Mouse (Mus musculus) midbrain, embryonic 14.5 days (tissue): ENCODE data around the gene Sim2. TPM values are rescaled to one million over a fixed set of nuclear protein-coding genes. Genes with fewer than 3 reads are reported as not detected.

ENCODE experiments used
- ATAC-seq: fragments of 200-750 bp; cut with Nextera tagmentation; 2 replicates; pipeline ENCODE4 v1.8.0; 2017; ENCODE audit warnings: moderate number of reproducible peaks, moderate library complexity; ENCODE audit not compliant: low FRiP score, low TSS enrichment
- DNase-seq: peaks from one replicate; pipeline ENCODE4 v3.0.0-alpha.2; 2015
- H3K27ac ChIP-seq: fragments of 300-500 bp; sonication (generic); replicated peaks from 2 replicates; pipeline ENCODE4 v1.5.1; 2014; ENCODE audit warnings: mild to moderate bottlenecking, low read depth, low read length, moderate library complexity
- H3K27me3 ChIP-seq: fragments of 300-500 bp; sonication (generic); 2 replicates; pipeline ENCODE4 v1.6.1; 2014; ENCODE audit warnings: low read length, control low read depth, mixed read lengths; ENCODE audit not compliant: control insufficient read depth, insufficient read depth
- H3K36me3 ChIP-seq: fragments of 300-500 bp; sonication (generic); 2 replicates; pipeline ENCODE4 v1.6.1; 2014; ENCODE audit warnings: low read length, control low read depth; ENCODE audit not compliant: control insufficient read depth, insufficient read depth
- H3K4me1 ChIP-seq: fragments of 300-500 bp; sonication (generic); 2 replicates; pipeline ENCODE4 v1.6.1; 2014; ENCODE audit warnings: mild to moderate bottlenecking, antibody characterized with exemption, low read length, control low read depth; ENCODE audit not compliant: control insufficient read depth, insufficient read depth
- H3K4me2 ChIP-seq: fragments of 300-500 bp; sonication (generic); 2 replicates; pipeline ENCODE4 v1.6.1; 2014; ENCODE audit warnings: mild to moderate bottlenecking, low read length, moderate library complexity
- H3K4me3 ChIP-seq: fragments of 300-500 bp; sonication (generic); replicated peaks from 2 replicates; pipeline ENCODE4 v1.5.1; 2014; ENCODE audit warnings: low read depth, low read length
- H3K9ac ChIP-seq: fragments of 300-500 bp; sonication (generic); replicated peaks from 2 replicates; pipeline ENCODE4 v1.6.1; 2014; ENCODE audit warnings: mild to moderate bottlenecking, low read length, moderate library complexity
- H3K9me3 ChIP-seq: fragments of 300-500 bp; sonication (generic); 2 replicates; pipeline ENCODE4 v1.6.1; 2016; ENCODE audit warnings: low read length, control low read depth, mixed read lengths; ENCODE audit not compliant: control insufficient read depth
- WGBS: fragments of 180-500 bp; shearing (Covaris S2); extraction: QIAGEN DNeasy Blood & Tissue Kit; methylation state at CpG from one replicate; pipeline ENCODE4 v1.1.7; 2014; 5-methylcytosine and 5-hydroxymethylcytosine counted together
- polyA plus RNA-seq: library from polyadenylated mRNA; unstranded; fragments of >200 nt; fragmentation: Nextera tagmentation; extraction: Ambion mirVana; gene quantifications from 2 replicates; pipeline ENCODE4 v1.2.1, GENCODE M21; 2014

Sim2 gene
- polyA plus RNA-seq, 1 experiment from 2014 or later = not detected

- no peak for DNase-seq
- WGBS = 91% methylated on average over 3 of the region's 3 CpGs
- no peaks in the 10 kb centered on the region for H3K36me3 ChIP-seq
- H3K27me3 ChIP-seq = no peaks in the 10 kb centered on the region; the same call in 1 of the 2 replicates
- no peak overlapping the region for H3K4me2 ChIP-seq
- H3K27ac ChIP-seq = no peak overlapping the region
- no peak overlapping the region for H3K4me3 ChIP-seq
- no peaks in the 10 kb centered on the region for H3K9me3 ChIP-seq
- H3K9ac ChIP-seq = no peak overlapping the region
- ATAC-seq = no peak
- no peaks in the 10 kb centered on the region for H3K4me1 ChIP-seq
Measured at GRCm38 (mm10) chr16:94050368-94050767, 34.4 kb upstream of the Sim2 start.

DNA sequence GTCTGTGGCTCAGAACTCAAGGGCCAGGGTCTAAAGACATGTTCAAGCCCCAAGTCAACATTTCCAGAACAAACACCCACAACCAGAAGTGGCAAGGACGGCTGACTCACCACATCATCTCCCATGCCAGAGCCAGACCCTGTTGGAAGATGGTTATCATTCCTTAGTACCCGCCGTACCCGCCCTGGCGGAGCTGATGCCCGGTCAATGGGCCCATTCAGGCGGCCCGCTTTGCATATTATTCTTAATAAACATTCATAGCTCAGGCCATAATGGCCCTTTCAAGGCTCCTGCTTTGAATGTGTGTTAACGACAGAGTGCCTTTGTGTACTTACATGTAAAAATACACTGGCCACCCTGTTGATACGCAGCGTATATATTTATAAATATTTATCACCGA is 29.6 kb upstream of the Sim2 start:
- H3K4me2 ChIP-seq = no peak overlapping the region
- WGBS = 69% methylated on average over 12 of the region's 12 CpGs
- no peak overlapping the region for H3K9ac ChIP-seq
- DNase-seq (no peak), ATAC-seq (no peak)
- H3K4me1 ChIP-seq = 0 out of 2 replicates have a peak, but pooled peaks cover 4% of the 10 kb centered on the region
- no peaks in the 10 kb centered on the region; the same call in 1 of the 2 replicates for H3K27me3 ChIP-seq
- no peak overlapping the region for H3K4me3 ChIP-seq
- H3K36me3 ChIP-seq = no peaks in the 10 kb centered on the region
- H3K27ac ChIP-seq = no peak overlapping the region
- H3K9me3 ChIP-seq = no peaks in the 10 kb centered on the region

GRCm38 (mm10) chr16:94055576-94055975 is 29.2 kb upstream of the Sim2 start:
- DNase-seq = no peak
- no peak for ATAC-seq
- WGBS = 35% methylated on average over 8 of the region's 8 CpGs

GRCm38 (mm10) chr16:94059820-94060219 is 24.9 kb upstream of the Sim2 start:
- H3K4me2 ChIP-seq = no peak overlapping the region
- H3K9me3 ChIP-seq = no peaks in the 10 kb centered on the region
- WGBS = 78% methylated on average over 9 of the region's 9 CpGs
- H3K9ac ChIP-seq = no peak overlapping the region
- no peak overlapping the region for H3K27ac ChIP-seq
- H3K27me3 ChIP-seq = no peaks in the 10 kb centered on the region; the same call in 1 of the 2 replicates
- H3K36me3 ChIP-seq = no peaks in the 10 kb centered on the region
- DNase-seq = no peak
- 0 out of 2 replicates have a peak, but pooled peaks cover 4% of the 10 kb centered on the region for H3K4me1 ChIP-seq
- no peak overlapping the region for H3K4me3 ChIP-seq
- ATAC-seq = no peak

More at GRCm38 (mm10) chr16:94055576-94055975, 29.2 kb upstream of the Sim2 start:
- Histone ChIP-seq H3K4me1 (0 out of 2 replicates have a peak, but pooled peaks cover 4% of the 10 kb centered on the region), H3K9me3 (no peaks in the 10 kb centered on the region), H3K4me2 (no peak overlapping the region), H3K36me3 (no peaks in the 10 kb centered on the region), H3K4me3 (no peak overlapping the region), H3K27ac (no peak overlapping the region), H3K27me3 (no peaks in the 10 kb centered on the region; the same call in 1 of the 2 replicates), H3K9ac (no peak overlapping the region)

GRCm38 (mm10) chr16:94064211-94064610 is 20.5 kb upstream of the Sim2 start:
- ATAC-seq (no peak), DNase-seq (no peak)
- no peak overlapping the region for H3K27ac ChIP-seq
- no peaks in the 10 kb centered on the region for H3K27me3 ChIP-seq
- H3K9ac ChIP-seq = no peak overlapping the region
- WGBS = 74% methylated on average over 9 of the region's 9 CpGs
- no peak overlapping the region for H3K4me2 ChIP-seq
- no peaks in the 10 kb centered on the region for H3K4me1 ChIP-seq
- H3K36me3 ChIP-seq = no peaks in the 10 kb centered on the region
- H3K4me3 ChIP-seq = no peak overlapping the region
- no peaks in the 10 kb centered on the region for H3K9me3 ChIP-seq

GRCm38 (mm10) chr16:94065728-94066674 is 18.7 kb upstream of the Sim2 start:
- DNase-seq = no peak
- H3K4me1 ChIP-seq = no peaks in the 10 kb centered on the region
- H3K9ac ChIP-seq = no peak overlapping the region
- no peak overlapping the region for H3K4me3 ChIP-seq
- H3K27ac ChIP-seq = no peak overlapping the region
- no peaks in the 10 kb centered on the region; the same call in 1 of the 2 replicates for H3K27me3 ChIP-seq
- peak overlapping the region; percentile 1; the same call in 1 of the 2 replicates for H3K4me2 ChIP-seq
- no peak for ATAC-seq
- no peaks in the 10 kb centered on the region for H3K36me3 ChIP-seq
- WGBS = 77% methylated on average over 24 of the region's 24 CpGs
- no peaks in the 10 kb centered on the region for H3K9me3 ChIP-seq

DNA sequence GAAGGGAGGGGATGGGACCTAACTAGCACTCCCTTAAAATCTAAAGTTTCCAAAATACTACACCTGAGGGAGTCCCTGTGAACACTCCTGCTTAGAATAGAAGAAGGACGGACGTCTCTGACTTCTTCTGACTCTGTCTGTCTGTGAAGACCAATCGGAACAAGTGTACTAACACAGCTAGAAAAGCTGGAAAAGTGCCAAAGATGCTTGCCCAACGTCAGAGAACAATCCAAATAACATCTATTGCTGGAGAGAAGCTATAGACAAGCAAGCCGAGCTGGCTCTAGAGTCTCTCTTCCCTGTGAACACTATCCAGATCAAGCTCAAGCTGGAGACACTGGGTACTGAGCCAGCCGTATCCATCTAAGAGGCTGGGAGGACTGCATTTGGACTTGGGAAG is 18.0 kb upstream of the Sim2 start:
- H3K4me1 ChIP-seq = no peaks in the 10 kb centered on the region
- no peak overlapping the region for H3K4me2 ChIP-seq
- ATAC-seq (no peak), DNase-seq (no peak)
- no peak overlapping the region for H3K4me3 ChIP-seq
- no peaks in the 10 kb centered on the region; the same call in 1 of the 2 replicates for H3K27me3 ChIP-seq
- no peaks in the 10 kb centered on the region for H3K9me3 ChIP-seq
- 81% methylated on average over 6 of the region's 6 CpGs for WGBS
- no peaks in the 10 kb centered on the region for H3K36me3 ChIP-seq
- no peak overlapping the region for H3K9ac ChIP-seq
- no peak overlapping the region for H3K27ac ChIP-seq

DNA sequence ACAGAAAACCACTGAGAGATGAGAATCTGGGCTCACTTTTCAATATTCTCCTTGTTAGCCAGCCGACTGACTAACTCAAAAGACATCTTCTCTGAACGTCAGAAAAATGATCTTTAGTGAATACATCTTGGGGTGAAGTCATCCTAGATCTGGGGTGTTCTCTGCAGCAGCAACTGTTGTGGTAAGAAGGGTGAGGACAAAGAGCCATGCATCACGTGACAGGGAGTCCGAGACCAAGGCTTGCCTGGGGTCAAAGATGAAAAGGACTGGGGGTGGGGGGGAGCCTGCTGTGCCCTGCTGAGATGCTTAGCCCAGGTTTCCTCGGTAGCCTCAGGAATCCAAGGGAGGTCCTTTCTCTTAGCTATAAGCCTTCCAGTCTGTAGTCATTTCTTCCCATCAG is 17.5 kb upstream of the Sim2 start:
- Histone ChIP-seq H3K9ac (no peak overlapping the region), H3K9me3 (no peaks in the 10 kb centered on the region), H3K4me2 (no peak overlapping the region), H3K27me3 (no peaks in the 10 kb centered on the region; the same call in 1 of the 2 replicates), H3K36me3 (no peaks in the 10 kb centered on the region), H3K4me3 (no peak overlapping the region), H3K4me1 (no peaks in the 10 kb centered on the region), H3K27ac (no peak overlapping the region)
- no peak for DNase-seq
- ATAC-seq = no peak
- 47% methylated on average over 5 of the region's 5 CpGs for WGBS
